Mouse (Mus musculus): ENCODE data around the gene Slc51b. TPM values are rescaled to one million over a fixed set of nuclear protein-coding genes. Genes with fewer than 3 reads are reported as not detected.
A peak's percentile ranks its signal among the peaks of the same experiment; 100 is the strongest.

Gene Slc51b
- polyA plus RNA-seq, 1 experiment = not detected

DNA sequence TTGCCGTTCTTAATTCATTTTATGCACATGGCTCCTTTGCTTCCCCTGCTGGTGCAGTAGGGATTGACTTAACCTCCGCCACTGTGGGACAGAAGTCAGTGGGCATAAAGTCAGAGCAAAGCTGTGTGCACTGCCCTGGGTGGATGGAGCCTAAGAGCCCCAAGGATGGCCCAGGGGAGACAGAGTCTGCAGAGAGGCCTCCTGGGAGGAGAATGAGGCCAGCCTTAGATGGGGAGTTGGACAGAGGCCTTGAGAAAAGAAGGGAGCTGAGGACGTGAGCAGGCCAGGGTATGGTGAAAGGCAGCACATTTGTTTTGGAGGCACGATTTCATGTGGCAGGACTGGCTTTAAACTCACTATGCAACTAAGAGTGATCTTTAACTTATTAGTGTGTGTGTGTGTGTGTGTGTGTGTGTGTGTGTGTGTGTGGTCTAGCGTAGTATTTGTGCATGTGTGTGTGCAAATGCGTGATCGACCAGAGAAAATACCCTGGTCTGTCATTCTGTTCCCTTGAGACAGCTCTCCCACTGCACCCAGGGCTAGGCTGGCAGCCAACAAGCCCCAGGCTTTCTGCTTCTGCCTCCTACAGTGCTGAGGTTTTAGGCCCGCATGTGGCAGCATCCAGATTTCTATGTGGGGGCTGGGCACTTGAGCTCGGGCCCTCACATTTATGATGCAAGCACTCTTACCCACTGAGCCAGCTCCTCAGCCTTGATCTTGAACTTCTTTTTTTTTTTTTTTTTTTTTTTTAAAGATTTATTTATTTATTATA is 47.4 kb downstream of the Slc51b start:
- H3K9me3 ChIP-seq (replicated peaks; ENCODE audit: control insufficient read depth, insufficient read depth, low read length, poor library complexity, severe bottlenecking) = no peaks in the 10 kb centered on the region
- TF ChIP-seq POLR2A (IDR thresholded peaks at IDR 0.05; ENCODE audit: insufficient read depth, low read length) (no peak), EP300 (IDR thresholded peaks at IDR 0.05; ENCODE audit: insufficient read depth, low read depth, low read length) (no peak), CTCF (IDR thresholded peaks at IDR 0.05; ENCODE audit: low read depth, low read length) (no peak)
- H3K4me3 ChIP-seq (ENCODE audit: low read depth, low read length) = no peak overlapping the region
- no peaks in the 10 kb centered on the region for H3K27me3 ChIP-seq (ENCODE audit: control insufficient read depth, insufficient read depth, low read length, poor library complexity, severe bottlenecking)
- H3K36me3 ChIP-seq (ENCODE audit: control insufficient read depth, insufficient read depth, low read length, poor library complexity, severe bottlenecking) = no peaks in the 10 kb centered on the region
- H3K9ac ChIP-seq (ENCODE audit: low read depth, poor library complexity, severe bottlenecking) = no peak overlapping the region
- no peaks in the 10 kb centered on the region for H3K4me1 ChIP-seq (ENCODE audit: control insufficient read depth, insufficient read depth, low read length)
- no peak overlapping the region for H3K27ac ChIP-seq (ENCODE audit: insufficient read depth, low read length)

DNA sequence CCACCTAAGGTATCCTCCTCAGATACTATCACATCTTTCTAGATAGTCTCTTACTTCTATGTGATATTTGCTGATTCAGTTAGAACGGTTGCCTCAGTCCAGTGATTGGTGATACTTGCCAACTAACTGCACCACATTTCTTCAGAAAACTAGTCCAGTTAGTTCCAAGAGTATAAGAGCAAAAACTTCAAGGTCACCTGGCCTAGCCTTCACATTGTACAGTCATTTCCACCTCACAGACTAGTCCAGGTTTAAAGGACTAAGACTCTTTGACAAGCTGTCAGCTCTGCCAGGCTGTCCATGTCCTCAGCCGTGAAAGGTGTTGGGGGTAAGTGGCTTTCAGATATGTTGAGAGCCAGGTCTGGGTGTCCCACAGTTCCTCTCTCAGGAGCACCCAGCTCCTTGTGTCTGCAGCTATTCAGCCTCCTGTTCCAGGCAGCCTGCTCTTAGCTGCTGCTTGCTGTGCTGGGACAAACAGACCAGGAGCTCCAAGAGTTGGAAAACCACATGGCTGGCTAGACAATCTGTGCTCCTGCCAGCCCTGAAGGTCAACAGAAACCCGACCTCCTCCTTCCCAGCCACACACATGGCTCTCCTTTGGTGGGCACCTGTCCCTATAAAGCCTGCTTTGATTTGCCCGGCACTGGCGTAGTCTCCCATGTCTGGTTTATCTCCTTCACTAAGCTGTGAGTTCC is 48.1 kb downstream of the Slc51b start:
- Histone ChIP-seq H3K9ac (ENCODE audit: low read depth, poor library complexity, severe bottlenecking) (no peak overlapping the region), H3K27me3 (ENCODE audit: control insufficient read depth, insufficient read depth, low read length, poor library complexity, severe bottlenecking) (no peaks in the 10 kb centered on the region), H3K9me3 (replicated peaks; ENCODE audit: control insufficient read depth, insufficient read depth, low read length, poor library complexity, severe bottlenecking) (no peaks in the 10 kb centered on the region), H3K27ac (ENCODE audit: insufficient read depth, low read length) (no peak overlapping the region), H3K4me3 (ENCODE audit: low read depth, low read length) (no peak overlapping the region), H3K36me3 (ENCODE audit: control insufficient read depth, insufficient read depth, low read length, poor library complexity, severe bottlenecking) (no peaks in the 10 kb centered on the region), H3K4me1 (ENCODE audit: control insufficient read depth, insufficient read depth, low read length) (no peaks in the 10 kb centered on the region)
- TF ChIP-seq CTCF (IDR thresholded peaks at IDR 0.05; ENCODE audit: low read depth, low read length) (no peak), POLR2A (IDR thresholded peaks at IDR 0.05; ENCODE audit: insufficient read depth, low read length) (no peak), EP300 (IDR thresholded peaks at IDR 0.05; ENCODE audit: insufficient read depth, low read depth, low read length) (no peak)

DNA sequence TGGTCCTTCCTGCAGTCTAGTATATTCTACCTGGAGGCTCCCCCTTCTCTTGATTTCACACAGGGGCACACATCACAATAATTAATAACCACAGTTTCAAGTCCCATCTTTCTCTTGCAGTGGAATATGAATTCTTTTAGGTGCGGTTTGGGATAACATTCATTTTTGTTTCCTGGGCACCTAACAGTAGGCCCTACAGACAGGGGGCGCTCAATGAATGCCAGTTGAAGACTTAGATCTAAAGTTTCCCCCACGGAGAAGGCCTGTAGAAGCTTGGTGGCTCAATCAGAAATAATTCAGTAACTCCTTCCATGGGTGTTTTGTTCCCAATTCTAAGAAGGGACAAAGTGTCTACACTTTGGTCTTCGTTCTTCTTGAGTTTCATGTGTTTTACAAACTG is 50.3 kb downstream of the Slc51b start:
- TF ChIP-seq POLR2A (IDR thresholded peaks at IDR 0.05; ENCODE audit: insufficient read depth, low read length) (no peak), CTCF (IDR thresholded peaks at IDR 0.05; ENCODE audit: low read depth, low read length) (peak; percentile 21), EP300 (IDR thresholded peaks at IDR 0.05; ENCODE audit: insufficient read depth, low read depth, low read length) (no peak)

DNA sequence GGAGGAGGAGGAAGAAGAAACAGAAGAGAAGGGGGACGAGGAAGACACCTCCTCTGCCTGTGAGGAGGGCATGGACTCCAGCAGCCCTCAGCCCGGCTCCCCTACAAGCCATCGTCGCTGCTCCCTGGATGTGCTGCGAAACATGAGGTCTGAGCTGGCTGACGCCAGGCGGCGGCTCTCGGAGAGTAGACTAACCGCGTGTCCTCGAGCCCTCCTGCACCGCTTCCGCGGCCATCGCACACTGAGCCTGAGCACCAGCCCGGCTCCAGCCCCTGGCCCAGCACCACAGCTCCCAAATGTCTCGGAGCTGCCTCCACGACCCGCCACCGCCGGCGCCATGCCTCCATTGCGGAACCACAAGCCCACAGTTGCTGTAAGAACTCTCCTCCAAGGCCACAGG is 51.0 kb downstream of the Slc51b start:
- Histone ChIP-seq H3K27me3 (ENCODE audit: control insufficient read depth, insufficient read depth, low read length, poor library complexity, severe bottlenecking) (no peaks in the 10 kb centered on the region), H3K4me1 (ENCODE audit: control insufficient read depth, insufficient read depth, low read length) (no peaks in the 10 kb centered on the region), H3K9me3 (replicated peaks; ENCODE audit: control insufficient read depth, insufficient read depth, low read length, poor library complexity, severe bottlenecking) (no peaks in the 10 kb centered on the region), H3K4me3 (ENCODE audit: low read depth, low read length) (peak overlapping the region; percentile 50), H3K27ac (ENCODE audit: insufficient read depth, low read length) (no peak overlapping the region), H3K9ac (ENCODE audit: low read depth, poor library complexity, severe bottlenecking) (peak overlapping the region; percentile 62), H3K36me3 (ENCODE audit: control insufficient read depth, insufficient read depth, low read length, poor library complexity, severe bottlenecking) (no peaks in the 10 kb centered on the region)
- TF ChIP-seq POLR2A (IDR thresholded peaks at IDR 0.05; ENCODE audit: insufficient read depth, low read length) = no peak
- no peak for TF ChIP-seq CTCF (IDR thresholded peaks at IDR 0.05; ENCODE audit: low read depth, low read length)
- no peak for TF ChIP-seq EP300 (IDR thresholded peaks at IDR 0.05; ENCODE audit: insufficient read depth, low read depth, low read length)

More for the DNA sequence above, 50.3 kb downstream of the Slc51b start:
- Histone ChIP-seq H3K4me3 (ENCODE audit: low read depth, low read length) (no peak overlapping the region), H3K9me3 (replicated peaks; ENCODE audit: control insufficient read depth, insufficient read depth, low read length, poor library complexity, severe bottlenecking) (no peaks in the 10 kb centered on the region), H3K36me3 (ENCODE audit: control insufficient read depth, insufficient read depth, low read length, poor library complexity, severe bottlenecking) (no peaks in the 10 kb centered on the region), H3K27ac (ENCODE audit: insufficient read depth, low read length) (no peak overlapping the region), H3K9ac (ENCODE audit: low read depth, poor library complexity, severe bottlenecking) (peak overlapping the region; percentile 62), H3K4me1 (ENCODE audit: control insufficient read depth, insufficient read depth, low read length) (no peaks in the 10 kb centered on the region), H3K27me3 (ENCODE audit: control insufficient read depth, insufficient read depth, low read length, poor library complexity, severe bottlenecking) (no peaks in the 10 kb centered on the region)

DNA sequence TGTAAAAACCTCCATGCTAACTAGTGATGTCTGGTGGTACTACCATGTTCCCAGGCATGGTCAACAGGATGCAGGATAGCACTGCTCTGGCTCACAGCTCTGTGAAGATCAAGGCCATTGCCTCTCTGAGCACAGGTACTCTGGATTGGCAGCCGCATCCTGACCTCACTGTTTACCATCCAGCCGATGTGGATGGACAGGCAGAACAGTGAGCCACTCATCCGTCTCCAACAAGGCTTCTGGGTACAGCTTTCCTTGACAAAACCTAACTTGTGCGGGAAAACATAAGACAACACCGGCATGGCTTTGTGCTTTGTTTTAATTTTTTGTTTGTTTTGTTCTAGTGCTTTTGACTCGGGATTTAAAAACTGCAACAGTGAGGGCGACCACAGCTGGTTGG is 57.0 kb downstream of the Slc51b start:
- H3K4me1 ChIP-seq (ENCODE audit: control insufficient read depth, insufficient read depth, low read length) = no peaks in the 10 kb centered on the region
- peaks cover 13% of the 10 kb centered on the region for H3K36me3 ChIP-seq (ENCODE audit: control insufficient read depth, insufficient read depth, low read length, poor library complexity, severe bottlenecking)
- H3K4me3 ChIP-seq (ENCODE audit: low read depth, low read length) = no peak overlapping the region
- H3K27ac ChIP-seq (ENCODE audit: insufficient read depth, low read length) = no peak overlapping the region
- H3K27me3 ChIP-seq (ENCODE audit: control insufficient read depth, insufficient read depth, low read length, poor library complexity, severe bottlenecking) = no peaks in the 10 kb centered on the region
- no peaks in the 10 kb centered on the region for H3K9me3 ChIP-seq (replicated peaks; ENCODE audit: control insufficient read depth, insufficient read depth, low read length, poor library complexity, severe bottlenecking)
- TF ChIP-seq CTCF (IDR thresholded peaks at IDR 0.05; ENCODE audit: low read depth, low read length) = no peak
- no peak for TF ChIP-seq EP300 (IDR thresholded peaks at IDR 0.05; ENCODE audit: insufficient read depth, low read depth, low read length)
- TF ChIP-seq POLR2A (IDR thresholded peaks at IDR 0.05; ENCODE audit: insufficient read depth, low read length) = no peak
- H3K9ac ChIP-seq (ENCODE audit: low read depth, poor library complexity, severe bottlenecking) = no peak overlapping the region

DNA sequence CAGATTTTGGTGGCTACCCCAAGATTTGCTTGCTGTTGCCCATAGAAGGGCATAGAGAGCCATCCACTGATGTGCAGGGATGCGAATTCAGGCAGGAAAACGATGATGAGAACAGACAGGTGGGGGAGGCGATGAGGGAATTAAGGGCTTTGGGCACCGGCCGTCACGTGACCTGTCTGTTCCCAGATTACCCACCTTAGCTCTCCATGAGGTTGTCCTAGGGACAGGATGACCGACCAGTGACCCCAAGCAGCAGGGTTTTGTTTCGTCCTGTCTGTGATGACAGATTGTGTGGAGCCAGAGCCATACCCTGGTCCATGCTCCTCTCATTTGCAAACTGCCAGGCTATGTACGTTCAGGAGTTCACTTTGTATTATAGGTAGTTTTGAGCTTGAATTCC is 59.1 kb downstream of the Slc51b start:
- Histone ChIP-seq H3K9ac (ENCODE audit: low read depth, poor library complexity, severe bottlenecking) (no peak overlapping the region), H3K4me1 (ENCODE audit: control insufficient read depth, insufficient read depth, low read length) (no peaks in the 10 kb centered on the region), H3K27ac (ENCODE audit: insufficient read depth, low read length) (no peak overlapping the region), H3K9me3 (replicated peaks; ENCODE audit: control insufficient read depth, insufficient read depth, low read length, poor library complexity, severe bottlenecking) (no peaks in the 10 kb centered on the region), H3K27me3 (ENCODE audit: control insufficient read depth, insufficient read depth, low read length, poor library complexity, severe bottlenecking) (no peaks in the 10 kb centered on the region), H3K36me3 (ENCODE audit: control insufficient read depth, insufficient read depth, low read length, poor library complexity, severe bottlenecking) (peaks cover 21% of the 10 kb centered on the region), H3K4me3 (ENCODE audit: low read depth, low read length) (no peak overlapping the region)
- TF ChIP-seq EP300 (IDR thresholded peaks at IDR 0.05; ENCODE audit: insufficient read depth, low read depth, low read length) (no peak), POLR2A (IDR thresholded peaks at IDR 0.05; ENCODE audit: insufficient read depth, low read length) (no peak)

Other genes with a start within 250 kb of the Slc51b start
- 5.7 and 7.1 TPM in 2 replicates for gene Parp16, start 227.6 kb downstream of the Slc51b start, polyA plus RNA-seq (2011; ENCODE audit: insufficient read depth, insufficient read length, low read depth, missing spikeins)
- 0.15 and 0.17 TPM in 2 replicates for gene Cilp, start 157.8 kb downstream of the Slc51b start, polyA plus RNA-seq (2011; ENCODE audit: insufficient read depth, insufficient read length, low read depth, missing spikeins)
- 29.6 and 31.5 TPM in 2 replicates for gene Clpx, start 128.7 kb downstream of the Slc51b start, polyA plus RNA-seq (2011; ENCODE audit: insufficient read depth, insufficient read length, low read depth, missing spikeins)
- 31.1 and 37.7 TPM in 2 replicates for gene Pdcd7, start 76.9 kb downstream of the Slc51b start, polyA plus RNA-seq (2011; ENCODE audit: insufficient read depth, insufficient read length, low read depth, missing spikeins)
- 1.5 and 1.8 TPM in 2 replicates for gene Ubap1l, start 61.9 kb downstream of the Slc51b start, polyA plus RNA-seq (2011; ENCODE audit: insufficient read depth, insufficient read length, low read depth, missing spikeins)
- gene Kbtbd13, start 31.3 kb downstream of the Slc51b start, polyA plus RNA-seq (2011; ENCODE audit: insufficient read depth, insufficient read length, low read depth, missing spikeins) = 0.27 and 0.52 TPM in 2 replicates
- gene Rasl12, start 24.4 kb downstream of the Slc51b start, polyA plus RNA-seq (2011; ENCODE audit: insufficient read depth, insufficient read length, low read depth, missing spikeins) = 0.33 and 0.40 TPM in 2 replicates
- 16.7 and 22.4 TPM in 2 replicates for gene Mtfmt, start 12.8 kb upstream of the Slc51b start, polyA plus RNA-seq (2011; ENCODE audit: insufficient read depth, insufficient read length, low read depth, missing spikeins)
- gene Spg21, start 38.0 kb upstream of the Slc51b start, polyA plus RNA-seq (2011; ENCODE audit: insufficient read depth, insufficient read length, low read depth, missing spikeins) = 50.8 and 52.8 TPM in 2 replicates
- not detected in 2 replicates for gene Ankdd1a, start 97.2 kb upstream of the Slc51b start, polyA plus RNA-seq (2011; ENCODE audit: insufficient read depth, insufficient read length, low read depth, missing spikeins)
- gene Plekho2, start 157.1 kb upstream of the Slc51b start, polyA plus RNA-seq (2011; ENCODE audit: insufficient read depth, insufficient read length, low read depth, missing spikeins) = 6.1 and 6.2 TPM in 2 replicates
- gene Pif1, start 164.2 kb upstream of the Slc51b start, polyA plus RNA-seq (2011; ENCODE audit: insufficient read depth, insufficient read length, low read depth, missing spikeins) = 27.7 and 32.3 TPM in 2 replicates
- 162 and 174 TPM in 2 replicates for gene Rbpms2, start 206.7 kb upstream of the Slc51b start, polyA plus RNA-seq (2011; ENCODE audit: insufficient read depth, insufficient read length, low read depth, missing spikeins)
- 69.0 and 81.5 TPM in 2 replicates for gene Oaz2, start 245.0 kb upstream of the Slc51b start, polyA plus RNA-seq (2011; ENCODE audit: insufficient read depth, insufficient read length, low read depth, missing spikeins)